Mouse (Mus musculus) activated CD4-positive, CD25-positive, alpha-beta regulatory T cell (primary cell): ENCODE data around the gene Gpatch11. TPM values are rescaled to one million over a fixed set of nuclear protein-coding genes. Genes with fewer than 3 reads are reported as not detected.

Source experiments
- polyA plus RNA-seq, 2 experiments: library from polyadenylated mRNA; unstranded; fragments of 100-300 nt; shearing (Covaris generic); gene quantifications; one replicate each; pipeline ENCODE4 v1.2.1; 2017

The Gpatch11 gene
- 10 to 100 TPM; 78.5 to 87.0 TPM for polyA plus RNA-seq

DNA sequence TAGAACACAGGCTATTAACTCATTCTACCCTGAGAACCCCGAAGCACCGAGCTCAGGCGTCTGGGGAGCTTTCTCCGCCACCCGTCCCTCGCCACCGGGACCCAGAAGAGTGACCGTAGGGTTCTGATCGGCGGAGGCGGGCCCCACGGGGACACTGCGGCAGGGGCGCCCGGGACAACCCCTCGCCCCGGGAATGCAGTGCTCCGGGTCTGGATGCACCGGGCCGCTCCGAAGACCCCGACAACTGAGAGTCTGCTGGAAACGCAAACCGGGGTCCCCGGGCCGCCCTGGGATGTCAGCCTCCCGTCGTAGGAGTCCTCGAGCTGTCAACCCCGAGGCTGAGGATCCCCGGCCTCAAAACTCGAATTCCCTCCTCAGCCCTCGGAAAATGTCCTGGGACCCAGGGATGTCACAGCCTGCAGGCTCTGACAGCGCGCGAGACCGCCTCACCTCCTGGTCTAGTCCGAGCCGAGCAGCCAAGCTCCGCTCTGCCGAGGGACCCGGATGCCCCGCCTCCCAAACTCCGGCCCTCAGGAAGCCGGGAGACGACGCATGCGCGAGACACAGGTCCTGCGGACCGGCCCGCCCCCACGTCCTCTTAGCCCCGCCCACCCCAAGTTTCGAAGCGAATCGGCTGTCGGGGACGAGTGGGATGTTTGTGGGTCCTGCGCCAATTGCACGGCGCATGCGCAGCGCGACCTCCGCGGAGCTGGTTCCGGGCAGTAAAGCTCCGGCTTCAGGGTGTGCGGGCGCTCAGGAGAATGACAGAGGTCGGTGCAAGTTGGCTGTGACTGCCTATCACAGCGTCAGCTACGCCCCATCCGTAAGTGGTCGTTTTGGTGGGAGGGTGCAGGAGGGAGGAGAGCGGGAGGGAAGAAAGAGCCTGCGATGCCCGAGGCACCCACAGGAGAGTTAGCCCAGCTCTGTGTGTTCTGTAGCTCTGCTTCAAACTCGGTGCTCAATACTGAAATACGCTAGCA lies at the start of gene Gpatch11, which contains the start of gene Heatr5b:
Gene Gpatch11, plus strand, starts transcription at position 712 of the 980 bp plus-strand sequence.
Gene Heatr5b, minus strand, starts transcription at position 509 of the 980 bp plus-strand sequence.

GRCm38 (mm10) chr17:78882401-78883112 lies 47.2 kb downstream of the Gpatch11 start, which contains the start of gene Eif2ak2:
Gene Eif2ak2, minus strand, starts transcription at chr17:78882573.

Other genes with a start within 250 kb of the Gpatch11 start
- 10 to 100 TPM in 1 of 2 experiments, 1 to 10 TPM in 1; 8.7 to 16.2 TPM for gene Strn, start 98.4 kb upstream of the Gpatch11 start, polyA plus RNA-seq
- gene Heatr5b, start 203 bp upstream of the Gpatch11 start, polyA plus RNA-seq: 10 to 100 TPM; 13.2 to 21.5 TPM
- 10 to 100 TPM; 10.0 to 31.3 TPM for gene Eif2ak2, start 47.0 kb downstream of the Gpatch11 start, polyA plus RNA-seq
- gene Sult6b1, start 71.4 kb downstream of the Gpatch11 start, polyA plus RNA-seq: 1 to 10 TPM in 1 of 2 experiments, not detected in 1; 1.5 TPM
- 10 to 100 TPM; 56.2 to 58.2 TPM for gene Cebpzos, start 80.9 kb downstream of the Gpatch11 start, polyA plus RNA-seq
- gene Cebpz, start 101.5 kb downstream of the Gpatch11 start, polyA plus RNA-seq: 100 to 1,000 TPM in 1 of 2 experiments, 10 to 100 TPM in 1; 65.6 to 103 TPM
- 10 to 100 TPM; 43.9 to 51.6 TPM for gene Ndufaf7, start 101.6 kb downstream of the Gpatch11 start, polyA plus RNA-seq
- 10 to 100 TPM; 11.1 to 13.1 TPM for gene Prkd3, start 185.2 kb downstream of the Gpatch11 start, polyA plus RNA-seq
- 1 to 10 TPM; 1.0 to 1.6 TPM for gene Qpct, start 216.3 kb downstream of the Gpatch11 start, polyA plus RNA-seq